Mouse (Mus musculus) embryonic facial prominence, embryonic 12.5 days (tissue): ENCODE results near the gene Mlxipl. TPM values are rescaled to one million over a fixed set of nuclear protein-coding genes. Genes with fewer than 3 reads are reported as not detected.
"Not testable (repeated sequence)": the region's sequence is repeated elsewhere in the genome, so short reads cannot be mapped to it uniquely, and the experiment has no call there.

Source experiments
- ATAC-seq: fragments of 200-750 bp; cut with Nextera tagmentation; 2 replicates; pipeline ENCODE4 v1.8.0; 2017; ENCODE audit not compliant: insufficient number of reproducible peaks, insufficient read depth, low FRiP score, low TSS enrichment
- H3K27ac ChIP-seq: fragments of 300-500 bp; sonication (generic); 2 replicates; pipeline ENCODE4 v1.5.1; 2016; ENCODE audit warnings: mild to moderate bottlenecking
- H3K27me3 ChIP-seq: fragments of 300-500 bp; sonication (generic); 2 replicates; pipeline ENCODE4 v1.6.1; 2016; ENCODE audit warnings: mild to moderate bottlenecking, moderate library complexity
- H3K36me3 ChIP-seq: fragments of 300-500 bp; sonication (generic); 2 replicates; pipeline ENCODE4 v1.6.1; 2016; ENCODE audit warnings: mild to moderate bottlenecking
- H3K4me1 ChIP-seq: fragments of 300-500 bp; sonication (generic); 2 replicates; pipeline ENCODE4 v1.6.1; 2016
- H3K4me2 ChIP-seq: fragments of 300-500 bp; sonication (generic); replicated peaks from 2 replicates; pipeline ENCODE4 v1.6.1; 2016; ENCODE audit warnings: mild to moderate bottlenecking, moderate library complexity
- H3K4me3 ChIP-seq: fragments of 300-500 bp; sonication (generic); 2 replicates; pipeline ENCODE4 v1.5.1; 2016; ENCODE audit warnings: mild to moderate bottlenecking
- H3K9ac ChIP-seq: fragments of 300-500 bp; sonication (generic); 2 replicates; pipeline ENCODE4 v1.6.1; 2016; ENCODE audit warnings: mild to moderate bottlenecking, moderate library complexity
- H3K9me3 ChIP-seq: fragments of 300-500 bp; sonication (generic); 2 replicates; pipeline ENCODE4 v1.6.1; 2016; ENCODE audit warnings: mild to moderate bottlenecking, moderate library complexity
- WGBS: fragments of 180-500 bp; shearing (Covaris S2); methylation state at CpG from one replicate; pipeline ENCODE4 v1.1.7; 2016; 5-methylcytosine and 5-hydroxymethylcytosine counted together
- polyA plus RNA-seq: library from polyadenylated mRNA; unstranded; fragments of >200 nt; fragmentation: Nextera tagmentation; extraction: Ambion mirVana; gene quantifications from 2 replicates; pipeline ENCODE4 v1.2.1, GENCODE M21; 2016

Mlxipl gene
- polyA plus RNA-seq, result 3.3 and 3.8 TPM in 2 replicates

DNA sequence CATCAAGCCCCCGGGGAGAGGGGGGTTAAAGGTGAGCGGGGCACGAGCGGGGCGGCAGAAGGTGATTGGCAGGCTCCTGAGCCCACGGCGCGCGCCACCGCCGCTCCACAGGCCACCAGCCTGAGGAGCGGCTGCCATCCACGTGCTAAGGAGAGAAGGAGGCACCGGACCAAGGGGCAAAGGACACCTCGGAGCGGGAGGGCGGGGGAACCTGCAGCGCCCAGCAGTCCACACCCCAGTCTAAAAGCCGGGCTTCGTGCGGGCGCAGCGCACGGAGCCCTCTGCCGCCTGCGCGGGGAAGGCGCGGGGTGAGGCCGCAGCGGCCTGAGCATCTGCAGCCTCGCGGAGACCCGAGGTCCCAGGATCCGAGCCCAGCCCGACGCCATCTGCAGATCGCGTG, at the start of gene Mlxipl:
TSS of gene Mlxipl (plus strand) at position 238 of the 400 bp plus-strand sequence.
- peak within 1 kb of the TSS; percentile 50 for H3K4me2 ChIP-seq
- WGBS, result 3% methylated on average over 37 of the region's 39 CpGs
- H3K27me3 ChIP-seq, result peaks cover 40% of the 10 kb centered on the region
- H3K27ac ChIP-seq, result no peak within 1 kb of the TSS
- H3K9me3 ChIP-seq, result no peaks in the 10 kb centered on the region
- H3K4me3 ChIP-seq, result peak within 1 kb of the TSS; percentile 26
- ATAC-seq, result no peak
- H3K36me3 ChIP-seq, result no peaks in the 10 kb centered on the region
- H3K9ac ChIP-seq, result peak within 1 kb of the TSS; percentile 29; the same call in 1 of the 2 replicates
- 0 out of 2 replicates have a peak, but pooled peaks cover 14% of the 10 kb centered on the region for H3K4me1 ChIP-seq

DNA sequence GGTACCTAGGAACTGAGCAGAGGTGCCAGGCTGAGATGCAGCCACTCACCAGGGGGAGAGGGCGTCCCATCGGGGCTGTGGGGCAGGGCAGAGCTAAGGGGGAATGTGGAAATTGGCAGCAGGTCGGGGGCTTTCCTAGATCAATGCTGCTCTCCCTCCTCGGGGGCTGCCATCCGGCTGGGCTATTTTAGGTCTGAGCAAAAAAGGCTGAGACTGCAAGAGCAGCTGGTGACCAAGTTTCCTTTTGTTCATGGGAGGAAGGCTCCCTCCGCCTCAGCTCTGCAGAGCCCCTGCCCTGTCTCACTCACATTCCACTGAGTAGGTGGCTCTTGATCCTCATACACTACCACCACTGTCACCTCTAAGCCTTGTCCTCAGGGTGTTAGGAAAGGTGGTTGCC, 49.6 kb upstream of the Mlxipl start:
- Histone ChIP-seq H3K27me3 (no peaks in the 10 kb centered on the region), H3K4me2 (no peak overlapping the region), H3K9ac (no peak overlapping the region), H3K36me3 (peaks cover 31% of the 10 kb centered on the region), H3K27ac (no peak overlapping the region), H3K4me1 (0 out of 2 replicates have a peak, but pooled peaks cover 2% of the 10 kb centered on the region), H3K4me3 (no peak overlapping the region), H3K9me3 (no peaks in the 10 kb centered on the region)
- no peak for ATAC-seq
- WGBS, result 52% methylated on average over 6 of the region's 6 CpGs

DNA sequence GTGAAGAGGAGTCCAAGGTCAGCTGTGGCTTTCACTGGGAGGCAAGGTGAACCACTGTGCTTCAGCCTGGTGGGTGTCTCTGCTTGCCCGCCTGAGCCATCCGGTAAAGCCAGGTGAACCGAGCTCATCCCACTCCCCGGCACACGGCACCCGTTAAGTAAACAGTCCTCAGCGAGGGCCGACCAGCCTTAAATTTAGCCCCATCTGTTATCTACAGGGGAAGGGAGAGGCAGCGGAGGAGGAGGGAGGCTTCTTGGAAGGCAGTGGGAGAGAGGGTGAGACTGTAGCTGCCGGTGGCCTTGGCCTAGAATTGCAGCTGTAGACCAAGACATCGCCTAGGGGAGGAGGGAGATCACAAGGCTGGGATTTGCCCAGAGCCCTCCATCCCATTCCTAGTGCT, 48.9 kb upstream of the Mlxipl start:
- Histone ChIP-seq H3K4me1 (0 out of 2 replicates have a peak, but pooled peaks cover 2% of the 10 kb centered on the region), H3K36me3 (peaks cover 36% of the 10 kb centered on the region), H3K4me2 (no peak overlapping the region), H3K27me3 (no peaks in the 10 kb centered on the region), H3K27ac (no peak overlapping the region), H3K9ac (no peak overlapping the region), H3K9me3 (no peaks in the 10 kb centered on the region), H3K4me3 (no peak overlapping the region)
- 72% methylated on average over 11 of the region's 11 CpGs for WGBS
- no peak for ATAC-seq

DNA sequence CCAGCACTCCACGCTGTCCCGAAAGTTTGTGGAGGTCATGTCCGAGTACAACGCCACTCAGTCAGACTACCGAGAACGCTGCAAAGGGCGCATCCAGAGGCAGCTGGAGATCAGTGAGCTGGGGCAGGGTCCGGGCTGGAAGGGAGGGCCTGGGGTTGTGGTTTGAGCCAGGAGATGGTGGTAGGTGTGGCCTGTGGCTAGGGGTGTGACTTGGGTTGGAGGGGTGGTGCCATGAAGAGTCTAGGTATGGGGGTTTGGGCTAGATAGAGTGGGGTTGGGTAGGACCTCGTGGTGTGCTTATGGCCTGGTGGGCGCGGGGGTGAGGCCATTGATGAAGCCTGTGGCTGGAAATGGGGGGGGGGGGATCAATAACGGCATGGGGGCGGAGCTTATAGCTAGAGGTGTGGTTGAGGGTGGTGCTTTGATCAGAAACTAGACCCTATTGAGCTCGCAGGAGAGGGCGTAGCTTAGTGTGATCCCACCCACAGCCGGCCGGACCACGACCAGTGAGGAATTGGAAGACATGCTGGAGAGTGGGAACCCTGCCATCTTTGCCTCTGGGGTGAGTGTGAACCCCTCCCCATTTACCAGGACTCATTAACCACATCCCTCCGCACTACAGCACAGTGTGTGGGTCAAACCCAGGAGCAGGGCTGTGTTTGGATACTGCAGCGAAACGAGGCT, 47.4 kb upstream of the Mlxipl start:
- Histone ChIP-seq H3K27ac (no peak overlapping the region), H3K4me2 (no peak overlapping the region), H3K9ac (no peak overlapping the region), H3K36me3 (peaks cover 42% of the 10 kb centered on the region), H3K4me1 (0 out of 2 replicates have a peak, but pooled peaks cover 2% of the 10 kb centered on the region), H3K9me3 (no peaks in the 10 kb centered on the region), H3K27me3 (no peaks in the 10 kb centered on the region), H3K4me3 (no peak overlapping the region)
- ATAC-seq, result no peak
- WGBS, result 34% methylated on average over 20 of the region's 21 CpGs

DNA sequence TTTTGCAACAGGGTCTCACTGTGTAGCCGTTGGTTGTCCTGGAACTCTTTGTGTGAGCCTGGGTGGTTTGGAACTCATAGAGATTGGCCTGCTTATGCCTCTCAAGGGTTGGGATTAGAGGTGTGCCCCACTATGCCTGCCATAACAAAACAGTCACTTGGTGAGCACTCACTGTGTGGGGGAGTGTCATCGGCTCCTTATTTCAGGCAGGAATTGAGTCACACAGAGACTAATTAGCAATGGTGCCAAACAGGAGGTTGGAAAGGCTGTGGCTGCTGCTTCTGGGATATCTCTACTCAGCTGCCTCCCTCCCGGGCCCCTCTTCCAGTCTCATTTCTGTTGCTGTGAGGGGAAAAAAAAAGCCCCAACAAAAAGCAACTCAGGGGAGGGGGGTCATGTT, 45.1 kb upstream of the Mlxipl start:
- no peak overlapping the region for H3K27ac ChIP-seq
- H3K9me3 ChIP-seq, result no peaks in the 10 kb centered on the region
- 92% methylated on average over 3 of the region's 3 CpGs for WGBS
- ATAC-seq, result no peak
- no peak overlapping the region for H3K4me2 ChIP-seq
- H3K4me3 ChIP-seq, result no peak overlapping the region
- no peak overlapping the region for H3K9ac ChIP-seq
- no peaks in the 10 kb centered on the region for H3K27me3 ChIP-seq
- H3K36me3 ChIP-seq, result peaks cover 32% of the 10 kb centered on the region
- 0 out of 2 replicates have a peak, but pooled peaks cover 2% of the 10 kb centered on the region for H3K4me1 ChIP-seq

DNA sequence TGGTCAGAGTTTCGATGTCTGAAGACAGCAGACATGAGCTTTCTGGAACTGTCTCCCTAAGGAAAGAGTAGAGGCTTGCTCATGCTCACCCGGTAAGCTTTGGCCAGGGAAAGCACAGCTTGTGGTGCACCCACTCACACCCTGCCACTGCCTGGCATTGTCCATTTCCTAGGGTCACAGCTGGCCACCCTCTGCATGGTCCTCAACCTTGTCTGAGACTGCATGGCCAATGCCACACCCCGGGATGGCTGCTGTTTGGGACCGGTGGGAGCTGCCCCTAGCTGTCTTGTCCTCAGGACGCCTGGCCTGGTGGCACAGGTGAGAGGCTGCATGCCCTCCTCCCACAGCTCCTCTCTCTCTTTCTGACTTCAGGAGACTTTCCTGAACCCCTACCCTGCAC, 41.2 kb upstream of the Mlxipl start:
- peaks cover 57% of the 10 kb centered on the region for H3K36me3 ChIP-seq

DNA sequence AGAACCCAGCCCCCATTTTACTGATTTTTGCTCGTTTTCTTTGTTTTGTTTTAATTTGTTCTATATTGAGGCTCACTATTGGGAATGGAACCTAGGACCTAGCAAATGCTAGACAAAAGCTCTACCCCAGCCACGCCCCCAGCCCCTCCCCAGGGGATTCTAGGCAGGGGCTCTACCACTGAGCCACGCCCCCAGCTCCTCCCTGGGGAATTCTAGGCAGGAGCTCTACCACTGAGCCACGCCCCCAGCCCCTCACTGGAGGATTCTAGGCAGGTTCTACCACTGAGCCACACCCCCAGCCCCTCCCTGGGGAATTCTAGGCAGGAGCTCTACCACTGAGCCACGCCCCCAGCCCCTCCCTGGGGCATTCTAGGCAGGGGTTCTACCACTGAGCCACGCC, 40.4 kb upstream of the Mlxipl start:
- not testable (repeated sequence) for ATAC-seq, H3K4me3 ChIP-seq, H3K27ac ChIP-seq, H3K4me1 ChIP-seq, H3K9me3 ChIP-seq, H3K9ac ChIP-seq, H3K27me3 ChIP-seq, H3K4me2 ChIP-seq
- WGBS, result 88% methylated on average over 6 of the region's 6 CpGs
- peaks cover 64% of the 10 kb centered on the region for H3K36me3 ChIP-seq

More for the DNA sequence above, 41.2 kb upstream of the Mlxipl start:
- H3K4me2 ChIP-seq, result no peak overlapping the region
- H3K9ac ChIP-seq, result no peak overlapping the region
- no peak overlapping the region for H3K27ac ChIP-seq
- H3K27me3 ChIP-seq, result no peaks in the 10 kb centered on the region
- no peaks in the 10 kb centered on the region for H3K9me3 ChIP-seq
- WGBS, result 97% methylated on average over 5 of the region's 5 CpGs
- ATAC-seq, result no peak
- no peaks in the 10 kb centered on the region for H3K4me1 ChIP-seq
- H3K4me3 ChIP-seq, result no peak overlapping the region

DNA sequence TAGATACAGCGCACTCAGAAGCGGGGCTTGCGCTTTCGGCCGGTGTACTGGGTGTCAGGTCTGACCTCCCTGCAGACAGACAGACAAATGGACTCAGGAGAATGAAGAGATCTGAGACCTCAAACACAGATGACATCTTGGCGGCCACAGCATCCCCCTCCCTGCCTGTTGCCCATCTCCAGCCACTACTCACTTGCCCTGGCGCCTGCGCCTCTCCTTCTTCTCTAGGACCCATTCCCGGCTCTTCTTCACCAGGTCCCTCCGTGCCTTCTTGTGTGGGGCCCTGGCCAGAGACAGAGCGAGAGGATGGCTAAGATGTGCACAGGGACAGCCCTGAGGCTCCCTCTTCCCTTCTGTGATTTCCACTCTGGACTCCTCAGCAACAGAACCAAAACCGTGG, 36.3 kb upstream of the Mlxipl start:
- H3K9me3 ChIP-seq, result no peaks in the 10 kb centered on the region
- H3K4me1 ChIP-seq, result no peaks in the 10 kb centered on the region
- WGBS, result 80% methylated on average over 12 of the region's 12 CpGs
- no peak overlapping the region for H3K4me3 ChIP-seq
- H3K27ac ChIP-seq, result no peak overlapping the region
- no peaks in the 10 kb centered on the region for H3K27me3 ChIP-seq
- no peak overlapping the region for H3K9ac ChIP-seq
- H3K4me2 ChIP-seq, result no peak overlapping the region
- no peak for ATAC-seq
- peaks cover 81% of the 10 kb centered on the region for H3K36me3 ChIP-seq

DNA sequence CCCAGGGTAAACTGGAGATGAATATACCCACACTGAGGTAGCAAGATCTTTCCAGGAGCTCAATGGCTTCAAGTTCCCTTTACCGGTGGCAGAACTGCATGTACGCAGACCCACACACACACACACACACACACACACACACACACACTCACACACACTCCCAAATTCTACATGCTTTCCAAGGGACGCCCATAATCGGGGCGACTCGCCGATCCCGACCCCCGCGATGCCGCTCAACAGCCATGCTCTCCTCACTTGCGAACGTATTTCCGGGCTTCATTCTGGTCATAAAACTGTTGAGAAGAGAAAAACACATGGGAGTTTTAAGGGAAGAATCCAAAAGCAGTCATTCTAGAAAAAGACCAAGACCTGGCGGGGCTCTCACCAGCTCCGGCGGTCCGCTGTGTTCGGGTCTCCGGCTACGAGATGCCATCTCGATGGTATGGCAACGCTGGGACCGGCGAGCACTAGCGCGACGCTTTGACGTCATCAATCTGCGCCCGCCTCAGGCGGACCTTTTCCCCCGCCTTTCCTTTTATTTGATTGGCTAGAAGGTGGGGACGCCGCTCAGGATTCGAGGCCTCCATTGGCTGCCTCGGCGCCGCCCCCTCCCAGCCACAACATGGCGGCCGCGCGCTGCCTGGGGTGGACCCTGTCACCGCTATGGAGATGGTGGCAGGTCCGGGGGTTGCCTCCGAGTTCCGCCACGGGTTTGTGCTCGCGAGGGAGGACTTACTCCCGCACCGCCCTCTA, 25.9 kb upstream of the Mlxipl start, which contains the start of gene Dnajc30:
TSS of gene Dnajc30 (plus strand) at position 574 of the 753 bp plus-strand sequence.
- peak; percentile 93 for ATAC-seq
- H3K9me3 ChIP-seq, result 0 out of 2 replicates have a peak, but pooled peaks cover 7% of the 10 kb centered on the region
- under 1% methylated on average over 52 of the region's 52 CpGs for WGBS
- H3K9ac ChIP-seq, result peak within 1 kb of the TSS; percentile 79
- H3K27ac ChIP-seq, result peak within 1 kb of the TSS; percentile 60; the same call in 1 of the 2 replicates
- H3K4me3 ChIP-seq, result peak within 1 kb of the TSS; percentile 94
- H3K4me2 ChIP-seq, result peak within 1 kb of the TSS; percentile 93
- no peaks in the 10 kb centered on the region for H3K27me3 ChIP-seq
- 0 out of 2 replicates have a peak, but pooled peaks cover 11% of the 10 kb centered on the region for H3K4me1 ChIP-seq
- H3K36me3 ChIP-seq, result peaks cover 58% of the 10 kb centered on the region

DNA sequence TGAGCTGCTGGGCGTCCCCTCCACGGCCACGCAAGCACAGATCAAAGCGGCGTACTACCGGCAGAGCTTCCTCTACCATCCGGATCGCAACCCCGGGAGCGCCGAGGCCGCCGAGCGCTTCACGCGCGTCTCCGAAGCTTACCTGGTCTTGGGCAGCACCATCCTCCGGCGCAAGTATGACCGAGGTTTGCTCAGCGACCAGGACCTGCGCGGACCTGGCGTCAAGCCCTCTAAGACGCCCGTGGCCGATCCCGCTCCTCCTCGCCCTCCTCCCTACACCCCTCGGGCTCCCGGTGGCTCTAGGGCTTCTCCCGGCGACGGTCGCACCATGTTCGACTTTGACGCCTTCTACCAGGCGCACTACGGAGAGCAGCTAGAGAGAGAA, 25.3 kb upstream of the Mlxipl start:
- Histone ChIP-seq H3K27me3 (no peaks in the 10 kb centered on the region), H3K9ac (peak overlapping the region; percentile 79), H3K36me3 (peaks cover 52% of the 10 kb centered on the region), H3K4me1 (0 out of 2 replicates have a peak, but pooled peaks cover 11% of the 10 kb centered on the region), H3K27ac (peak overlapping the region; percentile 60; the same call in 1 of the 2 replicates), H3K4me3 (peak overlapping the region; percentile 94), H3K4me2 (peak overlapping the region; percentile 93), H3K9me3 (0 out of 2 replicates have a peak, but pooled peaks cover 7% of the 10 kb centered on the region)
- ATAC-seq, result peak; percentile 54; the same call in 1 of the 2 replicates
- under 1% methylated on average over 40 of the region's 40 CpGs for WGBS

DNA sequence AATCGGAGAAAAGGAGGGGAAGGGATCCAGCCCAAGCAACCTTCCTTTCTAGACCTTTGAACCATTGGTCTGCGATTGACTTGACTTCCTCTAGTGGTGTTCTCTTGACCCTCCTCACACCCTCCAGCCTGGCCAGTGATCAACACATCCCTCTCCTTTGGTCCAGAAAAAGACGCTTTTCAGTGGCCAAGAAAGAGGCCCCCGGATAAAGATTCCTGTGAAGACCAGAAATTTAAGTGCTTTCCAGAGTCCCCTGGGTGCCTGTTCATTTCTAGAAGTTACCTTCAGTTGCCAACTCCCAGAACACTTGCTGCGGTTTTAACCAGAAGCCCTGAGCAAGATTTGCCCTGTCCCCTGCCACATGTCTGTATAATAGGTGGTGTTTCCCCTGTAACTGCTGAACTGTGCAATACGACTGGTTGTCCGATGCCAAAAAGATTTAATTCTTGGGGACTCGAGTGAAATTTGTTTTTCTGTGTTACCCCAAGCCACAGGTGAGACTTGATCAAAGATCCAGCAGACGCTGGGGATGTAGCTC, 24.7 kb upstream of the Mlxipl start, which contains the start of gene Bud23:
TSS of gene Bud23 (minus strand) at position 51 of the 538 bp plus-strand sequence.
- Histone ChIP-seq H3K9ac (peak within 1 kb of the TSS; percentile 79), H3K4me1 (0 out of 2 replicates have a peak, but pooled peaks cover 11% of the 10 kb centered on the region), H3K4me3 (peak within 1 kb of the TSS; percentile 94), H3K4me2 (peak within 1 kb of the TSS; percentile 93), H3K36me3 (peaks cover 47% of the 10 kb centered on the region), H3K27ac (peak within 1 kb of the TSS; percentile 60; the same call in 1 of the 2 replicates)
- not testable (repeated sequence) for ATAC-seq, H3K9me3 ChIP-seq, H3K27me3 ChIP-seq
- 80% methylated on average over 9 of the region's 9 CpGs for WGBS
